Mouse (Mus musculus): Measurements from ENCODE around the gene Mcmbp.

The Mcmbp gene

DNA sequence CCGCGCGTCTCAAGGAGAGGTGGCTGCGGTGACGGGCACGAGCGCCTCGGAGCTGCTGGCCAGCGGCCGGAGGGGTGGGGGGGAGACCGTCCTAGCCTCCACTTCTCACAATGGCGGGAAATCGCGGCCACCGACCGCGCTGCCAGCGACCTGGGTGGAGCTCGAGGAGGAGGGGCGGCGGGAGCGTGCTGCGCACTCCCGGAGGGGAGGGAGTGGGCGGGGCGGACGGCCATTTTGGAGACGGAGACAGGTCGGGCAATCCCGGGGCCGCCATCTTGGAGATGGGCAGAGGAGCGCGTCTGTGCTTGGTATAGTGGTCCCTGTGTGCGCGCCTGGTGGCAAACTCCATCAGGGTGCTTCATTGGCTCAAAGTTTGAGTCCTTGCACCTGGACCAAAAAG lies at the start of gene Mcmbp:
Gene Mcmbp, minus strand, starts transcription at position 162 of the 400 bp plus-strand sequence.
- peak; percentile 94 to 98 for DNase-seq (ENCODE audit: low spot score in 2 of 2)

GRCm38 (mm10) chr7:128790045-128790444 lies 49.8 kb upstream of the Mcmbp start:
- DNase-seq (ENCODE audit: low spot score in 2 of 2) = no peak

DNA sequence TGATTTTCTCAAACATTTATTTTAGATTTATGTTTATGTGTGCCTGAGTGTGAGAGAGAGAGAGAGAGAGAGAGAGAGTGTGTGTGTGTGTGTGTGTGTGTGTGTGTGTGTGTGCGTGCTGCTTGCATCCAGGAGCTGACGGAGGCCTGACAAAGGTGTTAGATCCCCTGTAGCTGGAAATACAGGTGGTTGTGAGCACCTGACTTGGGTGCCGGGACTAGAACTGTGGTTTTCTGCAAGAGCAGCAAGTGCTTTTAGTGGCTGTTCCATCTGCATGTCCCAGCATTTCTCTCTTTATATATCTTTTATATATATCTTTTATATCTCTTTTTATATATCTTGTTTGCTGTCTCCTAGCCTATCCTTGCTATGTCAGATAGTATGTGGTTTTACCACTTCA lies 41.6 kb upstream of the Mcmbp start:
- DNase-seq (ENCODE audit: low spot score in 2 of 2) = no peak

- DNase-seq (ENCODE audit: low spot score in 2 of 2) = no peak
Observed at GRCm38 (mm10) chr7:128779305-128779704, 39.0 kb upstream of the Mcmbp start.

GRCm38 (mm10) chr7:128777201-128777600 lies 36.9 kb upstream of the Mcmbp start:
- DNase-seq (ENCODE audit: low spot score in 2 of 2) = no peak

GRCm38 (mm10) chr7:128766696-128767095 lies 26.4 kb upstream of the Mcmbp start:
- no peak for DNase-seq (ENCODE audit: low spot score in 2 of 2)

DNA sequence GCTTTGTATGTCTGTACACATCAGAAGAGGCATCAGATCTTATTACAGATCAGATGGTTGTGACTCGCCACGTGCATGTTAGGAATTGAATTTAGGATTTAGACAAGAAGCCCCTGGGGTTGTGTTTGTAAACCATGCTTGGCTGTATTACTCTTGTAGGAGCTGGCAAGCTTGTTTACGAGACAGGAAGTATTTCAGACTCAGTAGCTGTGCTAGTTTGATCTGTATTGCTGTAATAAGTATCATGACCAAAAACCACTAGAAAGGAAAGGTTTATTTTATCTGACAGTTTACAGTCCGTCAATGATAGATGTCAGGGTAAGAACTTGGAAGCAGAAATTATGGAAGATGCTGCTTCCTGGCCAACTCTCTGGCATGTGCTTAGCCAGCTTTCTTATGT lies 18.7 kb upstream of the Mcmbp start:
- no peak for DNase-seq (ENCODE audit: low spot score in 2 of 2)

- no peak for DNase-seq (ENCODE audit: low spot score in 2 of 2)
Observed at GRCm38 (mm10) chr7:128755396-128755795, 15.1 kb upstream of the Mcmbp start.

- no peak for DNase-seq (ENCODE audit: low spot score in 2 of 2)
Observed at GRCm38 (mm10) chr7:128752012-128752411, 11.7 kb upstream of the Mcmbp start.

DNA sequence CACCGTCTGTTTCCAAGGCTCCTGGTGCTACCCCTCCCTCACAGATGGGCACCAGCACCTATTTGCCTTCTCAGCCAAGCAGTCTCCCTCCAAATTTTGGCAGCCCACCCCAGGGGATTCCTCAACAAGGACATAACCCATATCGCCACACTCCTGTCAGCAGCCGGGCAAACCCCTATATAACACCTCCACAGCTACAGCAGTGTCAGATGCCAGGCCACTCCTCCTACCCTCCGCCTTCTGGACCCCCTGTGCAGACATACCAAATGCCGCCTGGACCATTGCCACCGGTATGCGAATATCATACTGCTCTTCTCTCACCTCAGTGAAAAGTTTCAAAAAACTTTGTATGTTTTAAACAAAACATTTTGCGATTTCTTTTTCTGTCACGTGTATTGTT lies 10.0 kb upstream of the Mcmbp start:
- no peak for DNase-seq (ENCODE audit: low spot score in 2 of 2)

DNA sequence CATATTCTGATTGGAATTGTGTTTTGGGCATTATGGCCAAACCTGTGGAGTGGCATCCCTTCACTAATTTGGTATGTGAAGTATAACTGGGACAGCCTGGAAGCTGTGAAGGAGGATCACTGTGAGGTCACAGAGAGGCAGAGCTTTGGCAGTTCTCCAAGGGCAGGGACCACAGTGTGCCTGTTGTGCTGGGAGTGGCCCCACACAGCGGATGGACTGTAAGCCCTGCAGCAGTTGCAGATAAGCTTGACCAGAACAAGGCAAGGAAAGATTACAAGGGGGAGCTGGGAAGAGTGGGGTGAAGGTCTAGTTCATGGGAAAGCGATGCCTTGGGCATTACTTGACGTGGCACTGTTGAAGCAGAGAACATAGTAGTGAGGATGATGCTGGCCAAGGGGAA lies 8.5 kb upstream of the Mcmbp start:
- peak; percentile 62 to 63 for DNase-seq (ENCODE audit: low spot score in 2 of 2)

- DNase-seq (ENCODE audit: low spot score in 2 of 2) = no peak
Observed at GRCm38 (mm10) chr7:128746151-128746550, 5.9 kb upstream of the Mcmbp start.

DNA sequence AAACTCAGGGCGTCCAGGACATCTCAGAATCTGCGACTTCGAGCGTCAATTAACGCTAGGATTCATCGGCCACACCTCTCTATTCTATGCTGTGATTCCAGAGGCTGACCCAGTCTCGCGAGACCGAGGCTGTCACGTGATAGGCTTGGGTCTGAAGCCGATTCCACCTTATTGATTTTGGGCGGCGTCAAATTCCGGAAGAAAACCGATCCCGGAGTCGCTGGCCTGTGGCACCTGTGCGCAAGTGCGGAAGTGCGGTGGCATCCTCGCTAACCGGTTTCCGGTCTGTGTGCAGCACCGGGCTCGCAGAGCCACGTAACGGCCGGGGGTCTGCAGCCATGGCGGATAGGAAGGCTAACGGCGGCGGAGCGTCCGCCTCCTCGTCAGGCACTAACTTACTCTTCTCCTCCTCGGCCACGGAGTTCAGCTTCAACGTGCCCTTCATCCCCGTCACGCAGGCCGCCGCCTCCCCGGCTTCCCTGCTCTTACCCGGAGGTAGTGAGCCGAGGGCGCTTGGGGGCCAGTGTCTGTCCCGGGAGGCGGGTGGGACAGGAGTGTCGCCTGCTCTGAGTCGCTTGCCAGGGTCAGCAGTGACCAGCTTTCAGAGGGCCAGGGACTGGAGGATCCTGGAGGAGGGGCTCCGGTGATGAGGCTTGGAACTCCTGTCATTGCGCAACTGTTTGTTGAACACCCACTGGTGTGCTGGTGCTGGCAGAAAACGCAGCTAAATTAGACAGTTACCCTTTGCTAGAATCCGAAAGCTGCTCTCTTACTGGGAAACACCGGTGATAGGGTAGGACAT lies 4.6 kb upstream of the Mcmbp start, which contains the start of gene Sec23ip:
Gene Sec23ip, plus strand, starts transcription at position 260 of the 802 bp plus-strand sequence.
- peak; percentile 96 to 98 for DNase-seq (ENCODE audit: low spot score in 2 of 2)

DNA sequence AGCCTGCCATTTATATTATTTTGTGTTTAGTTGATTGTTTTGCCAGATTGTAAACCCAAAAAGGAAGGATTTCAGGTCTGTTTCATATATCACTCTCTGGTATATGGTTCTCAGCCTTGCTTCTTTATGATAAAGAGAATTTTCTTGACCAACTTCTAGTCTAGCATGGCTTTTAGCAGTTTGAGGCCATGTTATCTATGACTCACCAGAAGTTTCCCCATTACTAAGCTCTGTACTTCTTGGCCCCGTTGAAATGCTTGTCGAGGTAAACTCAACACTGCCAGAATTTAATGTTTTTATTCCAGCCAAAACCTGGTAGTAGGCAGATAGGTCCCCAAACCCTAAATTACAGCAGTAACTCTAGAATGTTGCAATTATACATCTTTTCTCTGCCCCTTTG lies 3.6 kb upstream of the Mcmbp start:
- DNase-seq (ENCODE audit: low spot score in 2 of 2) = no peak

- peak; percentile 39 to 62 for DNase-seq (ENCODE audit: low spot score in 2 of 2)
Observed at GRCm38 (mm10) chr7:128739462-128740277, 625 bp downstream of the Mcmbp start.

DNA sequence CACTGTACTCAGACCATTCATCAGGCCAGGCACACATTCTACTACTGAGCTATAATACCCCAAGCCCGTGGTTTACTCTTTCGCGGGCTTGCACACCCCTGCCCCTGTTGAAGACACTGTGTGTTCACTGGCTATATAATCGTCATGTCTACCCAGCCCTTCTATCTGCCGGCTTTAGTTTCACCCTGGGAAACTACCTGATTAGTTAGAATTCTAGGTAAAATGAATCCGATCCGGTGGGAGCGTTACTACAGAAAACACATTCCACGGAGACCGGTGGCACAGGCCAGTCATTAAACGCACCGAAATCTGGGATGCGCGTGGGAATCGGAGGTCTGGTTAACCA lies 1.2 kb downstream of the Mcmbp start:
- DNase-seq (ENCODE audit: low spot score in 2 of 2) = no peak

GRCm38 (mm10) chr7:128738041-128738440 lies 2.3 kb downstream of the Mcmbp start:
- DNase-seq (ENCODE audit: low spot score in 2 of 2) = no peak

DNA sequence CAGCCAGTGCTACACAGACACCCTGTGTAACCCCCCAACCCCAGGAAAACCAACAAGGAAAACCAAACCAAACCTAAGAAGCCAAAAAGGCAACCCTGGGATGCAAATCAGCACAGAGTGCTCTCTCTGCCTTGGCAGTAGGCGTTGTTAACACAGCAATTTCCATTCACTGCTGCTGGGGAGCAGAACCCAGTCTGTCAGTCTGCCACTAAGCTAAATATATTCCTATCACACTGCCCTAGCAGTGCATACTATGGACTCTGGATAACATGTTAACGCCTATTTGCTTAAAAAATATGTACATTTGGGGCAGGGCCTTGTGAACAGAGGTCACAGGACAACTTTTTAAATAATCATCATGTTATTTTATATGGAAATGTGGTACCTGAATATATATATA lies 8.7 kb downstream of the Mcmbp start:
- no peak for DNase-seq (ENCODE audit: low spot score in 2 of 2)

DNA sequence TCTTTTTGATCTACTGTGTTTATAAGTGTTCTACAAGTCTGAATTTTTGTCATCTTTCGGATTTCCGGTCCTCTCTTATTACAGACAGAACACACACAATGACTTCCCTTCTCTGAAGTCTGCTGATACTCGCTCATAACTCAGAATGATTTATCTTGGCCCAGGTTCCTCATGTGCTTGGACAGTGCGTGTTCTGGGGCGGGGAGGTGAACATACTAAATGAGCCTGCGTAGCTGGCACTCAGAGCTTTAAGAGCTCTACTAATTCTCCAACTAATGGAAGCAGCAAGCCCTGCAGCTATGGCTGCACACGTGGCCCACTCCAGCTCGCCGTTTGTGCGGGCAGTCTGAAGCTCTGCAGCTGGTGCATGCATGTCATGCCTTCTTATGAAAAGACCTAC lies 11.6 kb downstream of the Mcmbp start:
- DNase-seq (ENCODE audit: low spot score in 2 of 2) = no peak

DNA sequence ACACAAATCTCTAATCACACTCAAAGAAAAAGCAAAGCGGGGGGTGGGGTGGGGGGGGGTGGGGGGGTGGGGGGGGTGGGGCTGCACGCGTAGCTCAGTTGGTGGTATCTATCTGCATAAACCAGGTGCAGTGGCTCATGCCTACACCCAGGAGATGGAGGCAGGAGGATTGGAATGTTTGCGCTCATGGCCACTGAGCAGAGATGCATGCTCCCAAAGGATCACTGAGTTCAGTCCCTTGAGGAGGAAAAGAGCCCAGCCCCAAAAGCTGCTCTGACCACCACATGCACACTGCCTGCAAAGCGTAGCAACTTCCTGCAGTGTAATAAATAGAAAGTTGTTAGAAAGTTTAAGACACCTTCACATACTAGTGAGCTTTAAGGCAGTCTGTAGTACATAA lies 12.6 kb downstream of the Mcmbp start:
- no peak for DNase-seq (ENCODE audit: low spot score in 2 of 2)

GRCm38 (mm10) chr7:128726999-128727398 lies 13.3 kb downstream of the Mcmbp start:
- DNase-seq (ENCODE audit: low spot score in 2 of 2) = no peak

DNA sequence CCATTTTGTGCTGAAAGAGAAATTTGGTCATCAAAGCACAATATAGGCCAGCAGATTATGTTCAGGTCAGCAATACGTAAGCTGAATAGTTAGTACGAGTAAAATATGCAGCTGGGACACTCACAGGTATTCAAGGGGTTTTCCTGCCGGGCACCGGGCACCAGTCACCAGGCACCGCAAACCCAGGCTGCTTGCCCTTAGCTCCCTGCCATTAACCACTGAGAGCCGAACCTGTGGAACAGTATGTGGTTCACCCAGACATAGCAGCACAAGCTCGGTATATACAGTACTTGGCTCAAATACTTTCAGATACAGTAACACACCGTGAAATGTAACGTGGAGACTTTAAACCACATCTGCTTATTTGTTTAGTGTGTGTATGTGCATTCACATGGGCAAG lies 15.1 kb downstream of the Mcmbp start:
- no peak for DNase-seq (ENCODE audit: low spot score in 2 of 2)

DNA sequence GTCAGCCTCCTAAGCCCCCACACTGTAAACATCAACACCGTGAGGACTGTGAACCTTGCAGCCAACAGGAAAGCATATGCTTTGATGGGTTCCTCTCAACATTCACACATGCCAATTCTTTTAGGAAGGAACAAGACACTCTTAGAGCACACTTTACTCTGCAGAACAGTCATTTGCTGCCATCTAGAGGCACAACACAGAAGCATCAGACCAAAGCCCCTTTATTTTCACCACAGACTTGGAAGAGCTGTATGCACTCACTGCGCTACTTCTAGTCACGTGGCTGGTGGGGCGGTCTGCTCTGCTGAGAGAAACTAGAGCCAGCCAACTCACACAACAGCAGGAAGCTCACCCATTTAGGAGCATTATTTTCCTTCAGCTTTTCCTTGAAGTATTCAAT lies 15.5 kb downstream of the Mcmbp start:
- DNase-seq (ENCODE audit: low spot score in 2 of 2) = peak in 1 of 2 experiments; percentile 43
